Mouse (Mus musculus) c-Kit-positive CD71-negative TER-119-negative erythroid progenitor cells, embryonic 14.5 days (primary cell): ENCODE data around the gene Lrrc8b.

Source experiments
- DNase-seq: peaks from one replicate; pipeline ENCODE4 v3.0.0-alpha.2; 2013; ENCODE audit warnings: low read depth

The Lrrc8b gene

GRCm38 (mm10) chr5:105519096-105519975, 103.8 kb downstream of the Lrrc8b start, which contains the start of gene Lrrc8c:
Gene Lrrc8c (plus strand): TSS chr5:105519388.
- DNase-seq, result peak; percentile 47

GRCm38 (mm10) chr5:105519976-105520300, 104.4 kb downstream of the Lrrc8b start:
- no peak for DNase-seq

GRCm38 (mm10) chr5:105520442-105520965, 104.9 kb downstream of the Lrrc8b start:
- DNase-seq, result no peak

GRCm38 (mm10) chr5:105523452-105523851, 107.9 kb downstream of the Lrrc8b start:
- DNase-seq, result no peak

- DNase-seq, result no peak
Observed at GRCm38 (mm10) chr5:105525004-105525403, 109.4 kb downstream of the Lrrc8b start.

- no peak for DNase-seq
Observed at GRCm38 (mm10) chr5:105526107-105526645, 110.6 kb downstream of the Lrrc8b start.

- DNase-seq, result no peak
Observed at GRCm38 (mm10) chr5:105526766-105527165, 111.2 kb downstream of the Lrrc8b start.

GRCm38 (mm10) chr5:105527477-105528331, 112.1 kb downstream of the Lrrc8b start:
- DNase-seq, result no peak

- no peak for DNase-seq
Observed at GRCm38 (mm10) chr5:105530576-105530975, 115.0 kb downstream of the Lrrc8b start.

- no peak for DNase-seq
Observed at GRCm38 (mm10) chr5:105535186-105535585, 119.6 kb downstream of the Lrrc8b start.

- DNase-seq, result no peak
Observed at GRCm38 (mm10) chr5:105536172-105536571, 120.6 kb downstream of the Lrrc8b start.

- DNase-seq, result no peak
Observed at GRCm38 (mm10) chr5:105537101-105537723, 121.6 kb downstream of the Lrrc8b start.
